Mouse (Mus musculus) limb, embryonic 14.5 days (tissue): ENCODE measurements around the gene Acer2. TPM values are rescaled to one million over a fixed set of nuclear protein-coding genes. Genes with fewer than 3 reads are reported as not detected.

Experiments
- ATAC-seq: fragments of 200-750 bp; cut with Nextera tagmentation; 2 replicates; pipeline ENCODE4 v1.8.0; 2017; ENCODE audit warnings: low read depth, moderate number of reproducible peaks, moderate TSS enrichment; ENCODE audit not compliant: low FRiP score
- DNase-seq: peaks from one replicate; pipeline ENCODE4 v3.0.0-alpha.2; 2015; ENCODE audit warnings: low spot score
- H3K27ac ChIP-seq: fragments of 300-500 bp; sonication (generic); replicated peaks from 2 replicates; pipeline ENCODE4 v1.5.1; 2014; ENCODE audit warnings: low read depth, mild to moderate bottlenecking, low read length, moderate library complexity, mixed read lengths
- H3K27me3 ChIP-seq: fragments of 300-500 bp; sonication (generic); 2 replicates; pipeline ENCODE4 v1.6.1; 2014; ENCODE audit warnings: low read length, mixed read lengths; ENCODE audit not compliant: control insufficient read depth, insufficient read depth
- H3K36me3 ChIP-seq: fragments of 300-500 bp; sonication (generic); 2 replicates; pipeline ENCODE4 v1.6.1; 2014; ENCODE audit warnings: mild to moderate bottlenecking, low read length, moderate library complexity, mixed read lengths; ENCODE audit not compliant: control insufficient read depth, insufficient read depth
- H3K4me1 ChIP-seq: fragments of 300-500 bp; sonication (generic); 2 replicates; pipeline ENCODE4 v1.6.1; 2014; ENCODE audit warnings: antibody characterized with exemption, low read length, mixed read lengths; ENCODE audit not compliant: control insufficient read depth, insufficient read depth
- H3K4me2 ChIP-seq: fragments of 300-500 bp; sonication (generic); replicated peaks from 2 replicates; pipeline ENCODE4 v1.6.1; 2014; ENCODE audit warnings: low read depth, mild to moderate bottlenecking, low read length, moderate library complexity; ENCODE audit not compliant: severe bottlenecking
- H3K4me3 ChIP-seq: fragments of 300-500 bp; sonication (generic); replicated peaks from 2 replicates; pipeline ENCODE4 v1.5.1; 2014; ENCODE audit warnings: low read length
- H3K9ac ChIP-seq: fragments of 300-500 bp; sonication (generic); 2 replicates; pipeline ENCODE4 v1.6.1; 2014; ENCODE audit warnings: mild to moderate bottlenecking, low read depth, low read length, moderate library complexity; ENCODE audit not compliant: severe bottlenecking
- H3K9me3 ChIP-seq: fragments of 300-500 bp; sonication (generic); 2 replicates; pipeline ENCODE4 v1.6.1; 2016; ENCODE audit warnings: low read length; ENCODE audit not compliant: control insufficient read depth
- POLR2A ChIP-seq: fragments of 200-500 bp; IDR thresholded peaks from 2 replicates; pipeline ENCODE4 v1.8.0; 2012; ENCODE audit warnings: inconsistent platforms, mild to moderate bottlenecking, moderate library complexity, borderline replicate concordance; ENCODE audit not compliant: insufficient read depth, insufficient read length; ENCODE audit errors: extremely low read depth
- WGBS: fragments of 180-500 bp; shearing (Covaris S2); extraction: QIAGEN DNeasy Blood & Tissue Kit; methylation state at CpG from one replicate; pipeline ENCODE4 v1.1.7; 2014; 5-methylcytosine and 5-hydroxymethylcytosine counted together
- polyA plus RNA-seq, 2 experiments: library from polyadenylated mRNA; depleted of rRNA in 1 of 2; stranded (reverse) in 1 of 2; unstranded in 1 of 2; fragments of >200 nt; fragmentation: Nextera tagmentation in 1 of 2; extraction: Ambion mirVana in 1 of 2; gene quantifications; 2 replicates each; pipeline versions ENCODE4 v1.2.1 to v1.2.3; 2012 to 2014

Gene Acer2
- polyA plus RNA-seq, 2 experiments = 8.6 to 15.9 TPM

DNA sequence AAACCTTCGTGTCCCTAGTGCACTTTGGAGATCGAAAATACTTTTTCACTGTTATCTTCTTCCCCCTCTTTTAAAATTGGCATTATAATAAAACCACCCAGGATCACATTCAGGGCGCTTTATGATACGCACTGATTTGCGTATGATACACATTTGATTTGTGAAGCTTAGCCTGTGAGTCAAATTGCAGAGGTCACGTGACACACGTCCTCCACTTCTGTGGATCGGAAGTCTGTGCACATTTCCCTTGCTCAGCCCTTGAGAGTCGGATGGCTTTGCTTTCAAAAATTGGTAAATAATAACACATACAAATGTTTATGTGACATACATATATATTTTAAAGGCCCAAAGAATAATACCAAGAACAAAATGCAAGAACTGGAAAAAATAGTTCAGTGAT, 62.0 kb downstream of the Acer2 start:
- Histone ChIP-seq H3K4me3 (no peak overlapping the region), H3K36me3 (no peaks in the 10 kb centered on the region), H3K4me1 (0 out of 2 replicates have a peak, but pooled peaks cover under 1% of the 10 kb centered on the region), H3K4me2 (no peak overlapping the region), H3K27ac (no peak overlapping the region), H3K9me3 (no peaks in the 10 kb centered on the region), H3K9ac (no peak overlapping the region), H3K27me3 (no peaks in the 10 kb centered on the region)
- TF ChIP-seq POLR2A = no peak
- DNase-seq (no peak), ATAC-seq (no peak)
- WGBS = 92% methylated on average over 9 of the region's 9 CpGs

DNA sequence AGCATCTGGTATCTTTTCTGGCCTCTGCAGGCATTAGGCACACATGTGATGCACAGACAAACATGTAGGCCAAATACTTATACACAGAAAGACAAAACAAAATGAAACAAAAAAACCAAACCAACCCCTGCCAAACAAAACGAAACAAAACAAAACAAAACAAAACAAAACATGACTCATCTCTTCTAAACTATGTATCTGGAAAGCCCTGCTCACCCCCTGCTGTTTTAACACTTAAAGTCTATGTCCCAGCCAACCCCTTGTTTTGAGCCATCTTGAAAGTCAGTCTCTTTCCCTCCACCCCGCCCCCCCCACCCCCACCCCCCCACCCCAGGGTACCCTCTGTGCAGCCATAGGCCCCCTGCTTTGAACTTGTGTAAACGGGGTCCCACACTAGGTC, 62.5 kb downstream of the Acer2 start:
- WGBS = 71% methylated on average over 3 of the region's 3 CpGs
- Histone ChIP-seq H3K4me2 (no peak overlapping the region), H3K4me3 (no peak overlapping the region), H3K27me3 (no peaks in the 10 kb centered on the region), H3K9ac (no peak overlapping the region), H3K27ac (no peak overlapping the region), H3K4me1 (no peaks in the 10 kb centered on the region), H3K9me3 (no peaks in the 10 kb centered on the region), H3K36me3 (no peaks in the 10 kb centered on the region)
- TF ChIP-seq POLR2A = no peak
- no peak for ATAC-seq
- DNase-seq = no peak

DNA sequence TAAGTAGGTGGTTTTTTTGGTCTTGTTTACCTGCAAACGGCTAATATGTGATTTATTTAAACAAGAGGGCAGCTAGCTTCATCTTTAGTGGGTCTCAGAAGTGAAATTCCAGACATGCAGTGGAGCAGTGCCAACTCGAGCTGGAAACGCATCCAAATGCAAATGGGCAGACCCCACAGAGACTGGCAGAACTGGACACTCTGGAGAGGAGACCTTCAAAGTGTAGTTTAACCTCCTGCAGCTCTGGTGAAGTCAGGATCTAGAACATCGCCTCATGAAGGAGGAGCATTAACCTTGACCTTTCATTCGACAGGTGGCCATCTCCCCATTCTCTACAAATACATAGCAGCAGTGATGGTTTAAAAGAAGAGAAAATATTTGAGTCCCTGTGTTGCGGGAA, 68.5 kb downstream of the Acer2 start:
- no peak for DNase-seq
- H3K27ac ChIP-seq = no peak overlapping the region
- H3K4me1 ChIP-seq = no peaks in the 10 kb centered on the region
- no peak overlapping the region for H3K4me3 ChIP-seq
- no peaks in the 10 kb centered on the region for H3K36me3 ChIP-seq
- H3K9me3 ChIP-seq = no peaks in the 10 kb centered on the region
- 85% methylated on average over 6 of the region's 6 CpGs for WGBS
- no peak overlapping the region for H3K4me2 ChIP-seq
- no peaks in the 10 kb centered on the region for H3K27me3 ChIP-seq
- H3K9ac ChIP-seq = no peak overlapping the region
- no peak for ATAC-seq
- TF ChIP-seq POLR2A = no peak

GRCm38 (mm10) chr4:86943296-86943695, 69.1 kb downstream of the Acer2 start:
- no peak for ATAC-seq
- WGBS = 49% methylated on average over 6 of the region's 6 CpGs

DNA sequence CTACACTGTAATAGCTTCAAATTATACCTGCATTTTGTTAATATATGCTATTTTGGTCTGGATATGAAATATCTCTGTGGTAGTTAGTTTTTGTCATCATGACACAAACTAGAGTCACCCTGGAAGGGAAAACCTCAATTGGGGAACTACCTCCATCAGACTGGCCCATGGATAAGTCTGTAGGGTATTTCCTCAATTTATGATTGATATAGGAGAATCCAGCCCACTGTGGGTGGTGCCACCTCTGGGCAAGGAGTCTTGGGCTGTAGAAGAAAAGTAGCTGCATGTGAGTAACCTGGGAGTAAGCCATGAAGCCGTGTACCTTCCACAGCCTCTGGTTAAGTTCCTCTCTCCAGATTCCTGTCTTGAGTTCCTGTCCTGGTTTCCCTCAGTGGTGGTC, 74.6 kb downstream of the Acer2 start:
- H3K4me3 ChIP-seq = no peak overlapping the region
- ATAC-seq (no peak), DNase-seq (no peak)
- H3K27ac ChIP-seq = no peak overlapping the region
- H3K36me3 ChIP-seq = no peaks in the 10 kb centered on the region
- no peaks in the 10 kb centered on the region for H3K4me1 ChIP-seq
- WGBS = 93% methylated on average over 1 of the region's 1 CpGs
- TF ChIP-seq POLR2A = no peak
- H3K4me2 ChIP-seq = no peak overlapping the region
- no peaks in the 10 kb centered on the region for H3K27me3 ChIP-seq
- H3K9me3 ChIP-seq = no peaks in the 10 kb centered on the region
- no peak overlapping the region for H3K9ac ChIP-seq

More at GRCm38 (mm10) chr4:86943296-86943695, 69.1 kb downstream of the Acer2 start:
- Histone ChIP-seq H3K27ac (no peak overlapping the region), H3K4me3 (no peak overlapping the region), H3K9me3 (no peaks in the 10 kb centered on the region), H3K36me3 (no peaks in the 10 kb centered on the region), H3K4me2 (no peak overlapping the region), H3K27me3 (no peaks in the 10 kb centered on the region), H3K9ac (no peak overlapping the region), H3K4me1 (no peaks in the 10 kb centered on the region)
- TF ChIP-seq POLR2A = no peak
- DNase-seq = no peak

DNA sequence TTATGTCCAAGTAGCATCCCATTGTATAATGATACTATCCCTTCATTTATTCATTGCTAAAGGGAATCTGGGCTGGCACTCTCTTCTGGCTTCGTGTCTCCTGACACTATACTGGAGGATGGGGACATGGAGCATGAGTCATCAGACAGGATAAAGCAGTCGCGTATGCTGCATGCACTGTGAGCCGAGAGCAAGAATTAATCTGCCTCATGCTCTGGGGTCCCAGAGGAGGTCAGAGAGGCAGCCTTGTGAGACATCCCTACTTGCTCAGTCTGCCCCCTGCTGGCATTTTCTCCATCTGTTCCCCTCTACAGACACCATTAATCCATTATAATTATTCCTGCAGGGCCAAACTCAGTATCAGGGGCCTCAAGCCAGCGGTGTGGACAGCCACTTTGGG, 79.3 kb downstream of the Acer2 start:
- peaks cover 4% of the 10 kb centered on the region; the same call in 1 of the 2 replicates for H3K4me1 ChIP-seq
- 65% methylated on average over 5 of the region's 5 CpGs for WGBS
- no peak overlapping the region for H3K27ac ChIP-seq
- no peaks in the 10 kb centered on the region for H3K9me3 ChIP-seq
- H3K36me3 ChIP-seq = no peaks in the 10 kb centered on the region
- DNase-seq = no peak
- no peaks in the 10 kb centered on the region for H3K27me3 ChIP-seq
- H3K4me3 ChIP-seq = no peak overlapping the region
- ATAC-seq = no peak
- no peak overlapping the region for H3K4me2 ChIP-seq
- no peak overlapping the region for H3K9ac ChIP-seq
- TF ChIP-seq POLR2A = no peak
